Mouse (Mus musculus): ENCODE data around the gene Rragc. TPM values are rescaled to one million over a fixed set of nuclear protein-coding genes. Genes with fewer than 3 reads are reported as not detected.

Gene Rragc
- polyA plus RNA-seq, 1 experiment from 2014 or later: 42.6 TPM

DNA sequence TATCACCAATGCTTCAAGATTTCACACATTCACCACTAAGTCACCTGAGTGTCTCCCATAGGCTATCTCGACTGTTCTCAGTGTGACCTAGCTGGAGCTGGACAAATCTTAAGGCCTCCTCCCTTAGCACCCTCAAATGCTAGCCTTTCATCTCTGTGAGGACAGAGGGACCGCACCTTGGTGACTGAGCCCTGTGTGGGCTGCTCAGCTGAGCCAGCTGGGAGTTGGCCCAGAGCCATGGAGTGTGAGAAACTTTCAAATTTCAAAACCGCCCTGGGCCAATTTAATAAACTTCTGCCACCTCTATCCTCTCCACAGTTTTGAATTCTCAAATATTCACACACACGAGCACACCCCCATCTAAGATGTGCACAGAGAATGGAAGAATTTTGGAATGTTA lies 43.7 kb downstream of the Rragc start:
- no peak overlapping the region for H3K9ac ChIP-seq (ENCODE audit: low read length)
- H3K4me3 ChIP-seq (ENCODE audit: low read depth, low read length): no peak overlapping the region
- no peaks in the 10 kb centered on the region for H3K9me3 ChIP-seq (ENCODE audit: control insufficient read depth, low read length)
- WGBS: 63% methylated on average over 4 of the region's 4 CpGs
- ATAC-seq (replicated peaks; ENCODE audit: low FRiP score): no peak
- no peak overlapping the region for H3K4me2 ChIP-seq (ENCODE audit: low read depth, low read length, severe bottlenecking)
- no peaks in the 10 kb centered on the region for H3K36me3 ChIP-seq (ENCODE audit: control insufficient read depth, insufficient read depth, low read length)
- H3K27me3 ChIP-seq (ENCODE audit: control insufficient read depth, insufficient read depth, low read length): peaks cover 11% of the 10 kb centered on the region; the same call in 1 of the 2 replicates
- DNase-seq (ENCODE audit: low spot score): no peak
- peaks cover 6% of the 10 kb centered on the region; the same call in 1 of the 2 replicates for H3K4me1 ChIP-seq (replicated peaks; ENCODE audit: control insufficient read depth, insufficient read depth, low read length)
- no peak overlapping the region for H3K27ac ChIP-seq (ENCODE audit: low read depth, low read length)

DNA sequence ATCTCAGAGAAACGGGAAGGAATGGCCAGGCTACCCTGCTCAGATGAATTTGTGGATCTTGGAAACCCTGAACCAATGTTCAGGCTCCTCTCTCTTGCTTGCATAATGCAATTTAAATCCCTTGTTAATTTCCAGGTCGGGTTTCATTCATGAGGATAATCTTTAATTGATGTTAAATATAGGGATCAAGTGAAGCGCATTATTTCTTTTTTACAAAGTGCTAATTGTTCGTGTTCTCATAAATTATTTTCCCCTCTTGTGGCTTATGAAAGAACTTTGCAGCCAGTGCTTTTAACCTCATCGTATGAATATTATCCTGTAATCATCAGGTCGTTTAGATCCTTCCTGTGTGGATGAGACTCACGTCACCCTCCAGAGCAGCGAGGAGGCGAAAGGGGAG lies 45.5 kb downstream of the Rragc start:
- Histone ChIP-seq H3K9ac (ENCODE audit: low read length) (no peak overlapping the region), H3K27me3 (ENCODE audit: control insufficient read depth, insufficient read depth, low read length) (peaks cover 2% of the 10 kb centered on the region; the same call in 1 of the 2 replicates), H3K4me2 (ENCODE audit: low read depth, low read length, severe bottlenecking) (no peak overlapping the region), H3K4me1 (replicated peaks; ENCODE audit: control insufficient read depth, insufficient read depth, low read length) (peaks cover 6% of the 10 kb centered on the region; the same call in 1 of the 2 replicates), H3K27ac (ENCODE audit: low read depth, low read length) (no peak overlapping the region), H3K9me3 (ENCODE audit: control insufficient read depth, low read length) (no peaks in the 10 kb centered on the region), H3K4me3 (ENCODE audit: low read depth, low read length) (no peak overlapping the region), H3K36me3 (ENCODE audit: control insufficient read depth, insufficient read depth, low read length) (no peaks in the 10 kb centered on the region)
- DNase-seq (ENCODE audit: low spot score) (no peak), ATAC-seq (replicated peaks; ENCODE audit: low FRiP score) (no peak)
- 46% methylated on average over 9 of the region's 9 CpGs for WGBS

DNA sequence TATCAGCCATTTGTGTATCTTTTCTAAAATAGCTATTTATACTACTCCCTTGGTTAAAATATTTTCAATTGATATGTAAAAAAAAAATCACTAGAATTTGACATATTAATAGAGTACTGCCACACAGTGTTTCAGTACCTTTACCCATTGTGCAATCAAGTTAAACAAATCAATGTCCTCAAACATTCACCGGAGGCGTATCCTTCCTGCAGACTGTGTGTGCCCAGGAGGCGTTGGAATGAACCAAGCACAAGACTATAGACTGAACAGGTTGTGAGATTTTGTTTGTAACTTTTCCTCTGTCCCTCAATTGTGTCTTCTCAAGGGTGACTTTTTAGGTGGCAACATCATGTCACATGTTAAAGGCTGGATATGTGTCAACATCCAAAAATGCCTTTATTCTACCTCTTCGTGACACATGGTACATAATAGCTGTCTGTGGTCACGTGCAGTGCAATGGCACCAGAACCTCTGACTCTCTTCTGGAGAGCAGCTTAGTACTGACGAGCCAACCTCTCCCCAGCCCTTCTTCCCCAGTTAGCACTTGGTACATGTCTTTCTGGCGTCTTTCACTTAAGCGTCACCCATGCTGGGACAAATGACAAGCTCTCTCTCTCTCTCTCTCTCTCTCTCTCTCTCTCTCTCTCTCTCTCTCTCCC lies 51.5 kb downstream of the Rragc start:
- Histone ChIP-seq H3K27ac (ENCODE audit: low read depth, low read length) (no peak overlapping the region), H3K36me3 (ENCODE audit: control insufficient read depth, insufficient read depth, low read length) (no peaks in the 10 kb centered on the region), H3K9me3 (ENCODE audit: control insufficient read depth, low read length) (no peaks in the 10 kb centered on the region), H3K27me3 (ENCODE audit: control insufficient read depth, insufficient read depth, low read length) (peaks cover 5% of the 10 kb centered on the region; the same call in 1 of the 2 replicates), H3K4me2 (ENCODE audit: low read depth, low read length, severe bottlenecking) (no peak overlapping the region), H3K9ac (ENCODE audit: low read length) (no peak overlapping the region), H3K4me1 (replicated peaks; ENCODE audit: control insufficient read depth, insufficient read depth, low read length) (peaks cover 5% of the 10 kb centered on the region; the same call in 1 of the 2 replicates), H3K4me3 (ENCODE audit: low read depth, low read length) (no peak overlapping the region)
- ATAC-seq (replicated peaks; ENCODE audit: low FRiP score) (no peak), DNase-seq (ENCODE audit: low spot score) (no peak)
- 89% methylated on average over 8 of the region's 8 CpGs for WGBS

DNA sequence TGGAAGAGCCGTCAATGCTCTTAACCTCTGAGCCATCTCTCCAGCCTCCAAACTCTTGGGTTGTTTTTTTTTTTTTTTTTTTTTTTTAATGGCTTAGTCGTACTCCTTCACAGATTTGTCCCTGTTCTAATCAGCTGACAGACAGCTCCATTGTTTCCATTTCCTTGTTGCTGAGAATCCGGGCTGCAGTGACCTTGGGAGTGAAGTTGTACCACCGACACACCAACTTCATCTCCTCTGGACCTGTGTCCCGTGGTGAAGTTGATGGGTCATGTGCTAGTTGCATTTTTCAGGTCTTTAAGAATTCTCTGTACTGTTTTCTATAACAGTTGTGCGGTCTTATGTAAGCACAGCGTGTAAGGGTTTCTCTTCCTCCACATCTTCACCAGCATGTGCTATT lies 52.2 kb downstream of the Rragc start:
- no peak for DNase-seq (ENCODE audit: low spot score)
- 79% methylated on average over 7 of the region's 7 CpGs for WGBS
- Histone ChIP-seq H3K4me2 (ENCODE audit: low read depth, low read length, severe bottlenecking) (no peak overlapping the region), H3K36me3 (ENCODE audit: control insufficient read depth, insufficient read depth, low read length) (no peaks in the 10 kb centered on the region), H3K27ac (ENCODE audit: low read depth, low read length) (no peak overlapping the region), H3K9me3 (ENCODE audit: control insufficient read depth, low read length) (no peaks in the 10 kb centered on the region), H3K27me3 (ENCODE audit: control insufficient read depth, insufficient read depth, low read length) (peaks cover 5% of the 10 kb centered on the region; the same call in 1 of the 2 replicates), H3K9ac (ENCODE audit: low read length) (no peak overlapping the region), H3K4me1 (replicated peaks; ENCODE audit: control insufficient read depth, insufficient read depth, low read length) (peaks cover 5% of the 10 kb centered on the region; the same call in 1 of the 2 replicates), H3K4me3 (ENCODE audit: low read depth, low read length) (no peak overlapping the region)
- ATAC-seq (replicated peaks; ENCODE audit: low FRiP score): no peak

DNA sequence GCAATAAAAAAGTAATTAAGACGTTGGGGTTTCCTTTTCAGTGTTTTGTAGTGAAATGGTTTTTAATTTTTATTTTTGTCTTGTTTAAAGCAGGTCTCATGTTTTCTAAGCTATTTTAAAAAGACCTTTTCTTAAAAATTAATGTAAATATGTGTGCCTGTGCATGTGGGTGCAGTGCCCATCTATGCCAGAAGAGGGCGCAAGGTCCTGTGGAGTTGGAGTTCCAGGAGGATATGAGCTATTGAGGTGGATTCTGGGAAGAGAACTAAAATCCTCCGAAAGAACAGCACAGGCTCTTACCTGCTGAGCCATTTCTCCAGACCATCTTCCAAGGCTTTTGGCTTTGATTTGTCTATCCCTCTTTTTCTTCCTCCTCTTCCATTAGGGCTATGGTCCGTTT lies 53.8 kb downstream of the Rragc start:
- Histone ChIP-seq H3K27ac (ENCODE audit: low read depth, low read length) (no peak overlapping the region), H3K4me3 (ENCODE audit: low read depth, low read length) (no peak overlapping the region), H3K4me2 (ENCODE audit: low read depth, low read length, severe bottlenecking) (no peak overlapping the region), H3K9me3 (ENCODE audit: control insufficient read depth, low read length) (no peaks in the 10 kb centered on the region), H3K36me3 (ENCODE audit: control insufficient read depth, insufficient read depth, low read length) (no peaks in the 10 kb centered on the region), H3K9ac (ENCODE audit: low read length) (no peak overlapping the region), H3K4me1 (replicated peaks; ENCODE audit: control insufficient read depth, insufficient read depth, low read length) (peaks cover 5% of the 10 kb centered on the region; the same call in 1 of the 2 replicates), H3K27me3 (ENCODE audit: control insufficient read depth, insufficient read depth, low read length) (peaks cover 3% of the 10 kb centered on the region; the same call in 1 of the 2 replicates)
- ATAC-seq (replicated peaks; ENCODE audit: low FRiP score): no peak
- peak; percentile 70 for DNase-seq (ENCODE audit: low spot score)
- WGBS: 80% methylated on average over 4 of the region's 4 CpGs

DNA sequence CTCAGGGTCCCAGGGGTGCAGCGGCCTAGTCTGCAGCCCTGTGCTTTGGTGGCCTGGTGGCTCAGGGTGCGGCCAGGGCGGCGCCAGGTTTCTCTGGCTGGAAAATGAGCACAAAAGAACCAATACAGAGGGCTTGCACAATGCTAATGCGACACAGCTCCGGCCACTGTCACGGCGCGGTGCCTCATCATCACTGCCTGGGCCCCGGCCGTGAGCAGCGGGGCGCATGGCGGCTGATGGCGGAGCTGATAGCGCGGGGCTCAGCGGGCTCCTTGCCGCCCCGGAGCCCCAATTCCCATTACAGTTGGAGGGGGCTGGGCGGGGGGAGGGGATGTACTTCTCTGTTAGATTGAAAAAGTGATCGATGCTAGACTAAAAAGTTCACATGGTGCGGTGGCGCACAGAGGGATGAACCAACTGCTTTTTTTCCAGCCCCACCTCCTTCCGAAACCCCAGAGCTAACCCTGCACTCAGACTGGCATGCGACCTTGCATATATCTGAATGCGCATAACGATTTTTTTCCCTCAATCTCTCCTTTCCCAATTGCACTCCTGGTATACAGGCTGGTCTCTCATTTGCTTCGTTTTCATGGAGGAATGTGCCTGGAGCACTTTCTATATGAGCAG lies 55.3 kb downstream of the Rragc start:
- WGBS: 8% methylated on average over 29 of the region's 29 CpGs
- Histone ChIP-seq H3K9me3 (ENCODE audit: control insufficient read depth, low read length) (no peaks in the 10 kb centered on the region), H3K27ac (ENCODE audit: low read depth, low read length) (no peak overlapping the region), H3K36me3 (ENCODE audit: control insufficient read depth, insufficient read depth, low read length) (no peaks in the 10 kb centered on the region), H3K4me2 (ENCODE audit: low read depth, low read length, severe bottlenecking) (peak overlapping the region; percentile 58), H3K4me1 (replicated peaks; ENCODE audit: control insufficient read depth, insufficient read depth, low read length) (peaks cover 5% of the 10 kb centered on the region; the same call in 1 of the 2 replicates), H3K4me3 (ENCODE audit: low read depth, low read length) (peak overlapping the region; percentile 19), H3K27me3 (ENCODE audit: control insufficient read depth, insufficient read depth, low read length) (peaks cover 3% of the 10 kb centered on the region; the same call in 1 of the 2 replicates), H3K9ac (ENCODE audit: low read length) (peak overlapping the region; percentile 49)
- ATAC-seq (replicated peaks; ENCODE audit: low FRiP score): 0 out of 2 replicates have a peak, but pooled peaks have one; percentile 51
- DNase-seq (ENCODE audit: low spot score): no peak

DNA sequence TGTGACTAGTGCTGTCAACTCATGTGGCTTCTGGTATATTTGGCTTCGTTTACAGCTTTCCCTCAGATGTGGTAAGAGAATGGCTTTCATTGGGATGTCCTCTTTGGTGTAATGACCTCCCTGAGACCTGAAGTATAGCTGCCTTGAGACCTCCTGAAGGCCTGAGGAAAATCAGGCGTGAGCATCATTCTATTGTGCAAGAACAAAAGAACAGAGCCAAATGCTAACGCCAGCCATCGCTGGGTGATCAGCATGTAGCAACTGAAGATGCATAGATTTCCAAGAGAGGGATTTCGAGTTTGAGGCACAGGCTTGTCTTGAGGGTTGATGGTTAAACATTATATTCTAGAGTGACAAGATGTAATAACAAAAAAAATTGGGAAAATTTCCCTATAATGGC lies 64.9 kb downstream of the Rragc start:
- H3K4me3 ChIP-seq (ENCODE audit: low read depth, low read length): no peak overlapping the region
- no peak for ATAC-seq (replicated peaks; ENCODE audit: low FRiP score)
- H3K4me1 ChIP-seq (replicated peaks; ENCODE audit: control insufficient read depth, insufficient read depth, low read length): no peaks in the 10 kb centered on the region
- H3K36me3 ChIP-seq (ENCODE audit: control insufficient read depth, insufficient read depth, low read length): no peaks in the 10 kb centered on the region
- H3K9ac ChIP-seq (ENCODE audit: low read length): no peak overlapping the region
- no peaks in the 10 kb centered on the region for H3K27me3 ChIP-seq (ENCODE audit: control insufficient read depth, insufficient read depth, low read length)
- no peaks in the 10 kb centered on the region for H3K9me3 ChIP-seq (ENCODE audit: control insufficient read depth, low read length)
- no peak overlapping the region for H3K27ac ChIP-seq (ENCODE audit: low read depth, low read length)
- no peak for DNase-seq (ENCODE audit: low spot score)
- no peak overlapping the region for H3K4me2 ChIP-seq (ENCODE audit: low read depth, low read length, severe bottlenecking)
- 31% methylated on average over 5 of the region's 5 CpGs for WGBS
